Mouse (Mus musculus) E14TG2a.4 (cell line): ENCODE measurements around the gene Rab3b.
A peak's percentile ranks its signal among the peaks of the same experiment; 100 is the strongest.

Experiments
- H3K27me3 ChIP-seq: 2 replicates; pipeline ENCODE4 v1.6.1; 2014; ENCODE audit warnings: low read length, control low read depth; ENCODE audit not compliant: insufficient read depth
- H3K36me3 ChIP-seq: 2 replicates; pipeline ENCODE4 v1.6.1; 2014; ENCODE audit warnings: low read length, control low read depth; ENCODE audit not compliant: insufficient read depth
- H3K4me1 ChIP-seq: replicated peaks from 2 replicates; pipeline ENCODE4 v1.6.1; 2014; ENCODE audit warnings: low read depth, low read length, control low read depth
- H3K4me3 ChIP-seq: replicated peaks from 2 replicates; pipeline ENCODE4 v1.5.1; 2014; ENCODE audit warnings: mild to moderate bottlenecking, low read length
- H3K9me3 ChIP-seq: 2 replicates; pipeline ENCODE4 v1.6.1; 2014; ENCODE audit warnings: low read length, control low read depth
- CTCF ChIP-seq: conservative IDR thresholded peaks from 2 replicates; pipeline ENCODE4 v1.5.1; 2014; ENCODE audit warnings: low read length
- NANOG ChIP-seq: IDR thresholded peaks from 2 replicates; pipeline ENCODE4 v1.6.1; 2014; ENCODE audit warnings: borderline replicate concordance, low read length, mixed read lengths
- POU5F1 ChIP-seq: IDR thresholded peaks from 2 replicates; pipeline ENCODE4 v1.6.1; 2014; ENCODE audit warnings: low read length, borderline replicate concordance

The Rab3b gene

DNA sequence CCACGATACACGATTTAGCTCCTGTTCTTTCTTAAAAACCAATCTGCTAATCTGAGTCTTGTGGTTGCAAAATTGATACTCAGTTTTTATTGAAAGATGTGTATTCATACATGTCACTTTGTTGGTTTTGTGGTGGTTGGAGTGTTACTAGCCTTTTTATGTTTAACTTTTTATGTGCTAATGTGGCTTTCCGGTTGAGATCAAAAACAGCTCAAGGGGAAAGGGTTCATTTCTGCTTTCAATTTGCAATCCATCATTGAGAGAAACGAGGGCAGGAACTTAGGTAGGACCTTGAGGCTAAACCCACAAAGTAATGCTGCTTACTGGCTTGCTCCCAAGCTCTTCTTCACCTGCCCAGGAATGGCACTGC, 108.6 kb downstream of the Rab3b start:
- H3K36me3 ChIP-seq: no peaks in the 10 kb centered on the region
- TF ChIP-seq CTCF (no peak), NANOG (no peak), POU5F1 (no peak)
- peaks cover 45% of the 10 kb centered on the region for H3K4me1 ChIP-seq
- H3K9me3 ChIP-seq: no peaks in the 10 kb centered on the region
- peaks cover 4% of the 10 kb centered on the region for H3K27me3 ChIP-seq
- H3K4me3 ChIP-seq: no peak overlapping the region

GRCm38 (mm10) chr4:108989430-108989829, 110.6 kb downstream of the Rab3b start:
- Histone ChIP-seq H3K9me3 (no peaks in the 10 kb centered on the region), H3K27me3 (no peaks in the 10 kb centered on the region), H3K4me3 (0 out of 2 replicates have a peak overlapping the region, but pooled peaks have one; percentile 8), H3K36me3 (no peaks in the 10 kb centered on the region), H3K4me1 (peaks cover 52% of the 10 kb centered on the region)
- TF ChIP-seq CTCF: no peak
- TF ChIP-seq POU5F1: no peak
- TF ChIP-seq NANOG: no peak

GRCm38 (mm10) chr4:108990032-108990431, 111.2 kb downstream of the Rab3b start:
- 0 out of 2 replicates have a peak overlapping the region, but pooled peaks have one; percentile 8 for H3K4me3 ChIP-seq
- H3K36me3 ChIP-seq: no peaks in the 10 kb centered on the region
- TF ChIP-seq CTCF (no peak), NANOG (no peak), POU5F1 (no peak)
- H3K9me3 ChIP-seq: no peaks in the 10 kb centered on the region
- H3K4me1 ChIP-seq: peaks cover 52% of the 10 kb centered on the region
- no peaks in the 10 kb centered on the region for H3K27me3 ChIP-seq

DNA sequence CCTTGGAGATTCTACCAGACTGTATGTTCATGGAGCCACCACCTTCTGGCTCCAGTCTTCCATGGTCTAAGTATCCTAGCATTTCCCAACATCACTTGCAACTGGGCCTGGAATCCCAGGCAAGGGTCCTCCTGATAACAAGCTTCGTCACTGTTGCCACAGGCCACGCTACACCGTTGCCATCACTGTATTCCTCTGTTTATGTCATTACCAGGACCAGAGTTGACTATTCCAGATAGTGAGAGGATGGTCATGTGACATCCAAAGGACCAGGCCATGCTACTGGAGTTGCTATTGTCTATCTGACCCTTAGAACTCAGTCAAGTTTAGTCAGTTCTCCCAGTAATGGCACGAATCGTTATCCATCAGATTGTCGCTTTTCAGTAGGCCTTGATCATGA, 111.7 kb downstream of the Rab3b start:
- H3K36me3 ChIP-seq: no peaks in the 10 kb centered on the region
- no peak overlapping the region for H3K4me3 ChIP-seq
- H3K27me3 ChIP-seq: no peaks in the 10 kb centered on the region
- TF ChIP-seq POU5F1 (no peak), CTCF (no peak), NANOG (no peak)
- no peaks in the 10 kb centered on the region for H3K9me3 ChIP-seq
- H3K4me1 ChIP-seq: peaks cover 52% of the 10 kb centered on the region

DNA sequence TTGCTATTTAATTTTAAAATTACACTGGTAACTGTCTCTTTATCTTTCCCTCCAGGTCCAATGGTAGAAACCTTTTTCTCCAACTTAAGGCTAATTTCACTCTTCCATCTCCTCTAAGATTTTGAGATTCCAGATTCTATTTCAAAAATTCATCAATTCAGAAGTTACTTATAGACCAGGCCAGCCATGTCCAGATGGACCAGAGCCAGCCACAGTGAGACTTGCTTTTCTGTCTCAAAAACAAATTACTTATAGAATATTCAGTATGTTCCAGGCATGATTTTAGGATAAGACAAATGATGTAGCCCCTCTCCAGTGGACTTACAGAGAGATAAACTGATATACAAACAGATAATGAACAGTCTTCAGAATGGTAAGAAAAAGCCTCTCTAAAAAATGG, 112.9 kb downstream of the Rab3b start:
- peaks cover 50% of the 10 kb centered on the region for H3K4me1 ChIP-seq
- no peaks in the 10 kb centered on the region for H3K36me3 ChIP-seq
- H3K27me3 ChIP-seq: no peaks in the 10 kb centered on the region
- H3K4me3 ChIP-seq: no peak overlapping the region
- no peaks in the 10 kb centered on the region for H3K9me3 ChIP-seq
- TF ChIP-seq CTCF: no peak
- TF ChIP-seq NANOG: no peak
- TF ChIP-seq POU5F1: no peak
